Mouse (Mus musculus): ENCODE results near the gene Mmrn1.
A peak's percentile ranks its signal among the peaks of the same experiment; 100 is the strongest.
"Not testable (repeated sequence)": the region's sequence is repeated elsewhere in the genome, so short reads cannot be mapped to it uniquely, and the experiment has no call there.

Mmrn1 gene

DNA sequence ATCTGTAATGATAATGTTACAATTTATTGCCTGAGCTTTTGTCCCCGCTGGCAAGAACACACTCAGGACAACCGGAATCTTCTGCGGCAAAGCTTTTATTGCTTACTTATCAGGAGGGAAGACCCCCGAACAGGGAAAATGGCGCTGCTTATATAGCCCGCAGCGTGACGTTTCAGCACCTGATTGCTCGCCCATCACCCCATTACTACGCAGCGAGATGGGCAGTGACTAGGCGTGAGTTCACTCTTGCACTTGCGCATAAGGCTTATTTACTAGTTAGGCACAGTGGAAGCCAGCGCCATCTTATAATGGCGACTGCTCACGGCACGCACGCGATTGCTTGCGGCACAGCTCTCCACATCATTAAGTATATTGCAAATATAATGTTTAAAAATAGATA is at the start of gene Mmrn1:
Gene Mmrn1 (plus strand): TSS at position 301 of the 400 bp plus-strand sequence.
- DNase-seq, result not testable (repeated sequence)

DNA sequence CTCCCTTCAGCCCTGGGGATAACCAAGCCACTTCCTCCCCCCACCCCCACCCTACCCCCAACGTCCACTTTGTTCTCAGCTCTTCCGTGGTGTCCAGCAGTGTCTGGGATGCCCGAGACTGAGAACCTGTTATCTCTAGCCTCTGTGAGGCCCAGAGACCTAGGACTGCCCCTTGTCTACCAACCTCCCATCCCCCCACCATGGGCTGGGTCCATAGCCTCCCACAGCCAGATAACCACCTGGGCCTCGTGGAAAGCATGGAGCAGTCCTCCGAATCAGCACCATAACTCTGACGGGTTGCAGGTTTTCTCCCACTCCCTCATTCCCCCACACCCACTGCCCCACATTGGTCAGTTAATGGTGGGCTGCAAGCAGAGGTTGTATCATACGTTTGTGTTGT is 44.4 kb upstream of the Mmrn1 start:
- no peak for DNase-seq

DNA sequence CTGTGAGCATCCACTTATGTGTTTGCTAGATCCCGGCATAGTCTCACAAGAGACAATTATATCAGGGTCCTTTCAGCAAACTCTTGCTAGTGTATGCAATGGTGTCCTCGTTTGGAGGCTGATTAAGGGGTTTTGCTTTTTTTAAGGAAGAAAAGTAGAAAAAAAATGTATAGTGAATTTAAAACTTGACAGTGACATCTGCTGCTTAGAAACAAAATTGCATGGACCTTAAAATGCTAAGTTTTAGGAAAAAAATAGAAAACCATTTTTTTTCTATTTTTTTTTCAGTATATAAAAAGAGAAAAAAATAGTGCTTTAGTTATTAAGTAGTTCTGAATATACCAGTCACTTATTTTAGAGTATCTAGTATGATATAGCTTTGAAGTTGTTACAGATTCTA is 43.2 kb upstream of the Mmrn1 start:
- DNase-seq, result no peak

DNA sequence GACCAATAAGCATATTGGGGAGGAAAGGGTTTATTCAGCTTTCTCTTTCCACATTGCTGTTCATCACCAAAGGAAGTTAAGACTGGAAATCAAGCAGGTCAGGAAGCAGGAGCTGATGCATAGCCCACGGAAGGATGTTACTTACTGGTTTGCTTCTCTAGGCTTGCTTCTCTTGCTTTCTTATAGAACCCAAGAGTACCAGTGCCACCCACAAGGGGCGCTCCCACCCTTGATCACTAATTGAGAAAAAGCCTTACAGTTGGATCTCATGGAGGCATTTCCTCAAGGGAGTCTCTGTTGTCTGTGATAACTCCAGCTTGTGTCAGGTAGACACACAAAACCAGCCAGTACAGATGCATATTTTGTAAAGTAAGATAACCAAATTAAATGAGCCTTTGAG is 17.5 kb upstream of the Mmrn1 start:
- DNase-seq, result no peak

DNA sequence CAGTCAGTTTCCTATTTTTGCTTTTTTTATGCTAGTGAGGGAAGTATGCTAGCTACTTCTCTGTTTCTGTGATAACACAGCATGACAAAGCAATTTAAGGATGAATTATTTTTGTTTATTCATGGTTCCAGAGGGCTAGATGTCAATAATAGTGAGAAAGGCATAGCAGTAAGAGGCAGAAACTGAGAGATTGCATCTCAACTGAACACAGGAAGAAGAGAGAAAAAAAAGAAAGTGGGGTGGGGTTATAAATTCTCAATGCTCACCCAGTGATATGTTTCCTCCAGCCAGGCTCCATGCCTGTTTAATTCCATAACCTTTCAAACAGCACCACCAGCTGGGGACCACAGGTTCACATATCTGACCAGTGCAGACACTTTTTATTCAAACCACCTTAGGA is 6.6 kb downstream of the Mmrn1 start:
- DNase-seq, result no peak

DNA sequence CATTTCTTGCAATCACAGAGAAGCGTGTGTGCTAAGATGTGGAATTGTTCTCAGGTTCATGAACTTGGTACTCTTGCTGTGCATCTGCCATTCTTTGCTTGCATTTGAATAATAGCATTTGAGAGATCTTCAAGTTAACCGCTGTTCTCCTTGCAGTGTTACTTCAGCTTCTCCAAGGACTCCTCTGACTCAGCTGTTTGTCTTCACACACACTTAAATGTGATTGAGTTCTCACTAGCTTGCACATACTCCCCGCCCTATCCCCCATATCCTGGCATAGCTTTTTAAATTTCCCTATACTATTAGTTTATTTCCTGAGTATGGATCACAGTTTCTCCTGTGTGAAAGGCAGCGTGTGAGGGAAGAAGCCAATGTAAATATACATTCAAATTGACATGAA is 10.1 kb downstream of the Mmrn1 start:
- DNase-seq, result no peak

DNA sequence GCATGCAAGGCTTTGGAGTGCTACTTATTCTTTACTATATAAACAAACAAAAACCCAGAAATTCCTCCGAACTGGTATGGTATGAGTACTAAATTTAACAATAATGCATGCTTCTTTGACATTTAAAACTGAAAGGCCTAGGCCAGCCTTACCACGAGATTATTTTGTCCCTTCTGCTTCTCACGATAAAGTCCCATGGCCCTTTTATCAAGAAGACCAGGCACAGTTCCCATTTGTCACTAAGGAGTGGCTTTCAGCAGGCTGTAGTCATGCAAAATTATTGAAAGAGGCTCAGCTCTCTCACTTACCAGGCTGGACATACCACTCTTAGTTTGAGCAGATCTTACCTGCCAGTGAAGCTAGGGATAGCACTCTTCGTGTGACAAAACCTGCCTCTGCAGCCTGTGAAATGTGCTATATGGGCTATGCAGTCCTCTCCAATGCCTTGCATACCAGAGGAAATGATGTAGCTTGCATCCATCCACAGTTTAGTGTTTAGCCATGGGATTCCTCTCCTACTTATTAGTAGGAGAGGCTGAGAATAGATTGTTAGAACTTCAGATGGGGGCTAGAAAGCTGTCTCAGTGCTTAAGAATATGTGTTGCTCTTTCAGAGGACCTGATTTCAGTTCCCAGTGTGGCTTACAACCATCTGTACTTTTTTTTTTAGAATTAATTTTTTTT is 10.8 kb downstream of the Mmrn1 start:
- DNase-seq, result no peak

DNA sequence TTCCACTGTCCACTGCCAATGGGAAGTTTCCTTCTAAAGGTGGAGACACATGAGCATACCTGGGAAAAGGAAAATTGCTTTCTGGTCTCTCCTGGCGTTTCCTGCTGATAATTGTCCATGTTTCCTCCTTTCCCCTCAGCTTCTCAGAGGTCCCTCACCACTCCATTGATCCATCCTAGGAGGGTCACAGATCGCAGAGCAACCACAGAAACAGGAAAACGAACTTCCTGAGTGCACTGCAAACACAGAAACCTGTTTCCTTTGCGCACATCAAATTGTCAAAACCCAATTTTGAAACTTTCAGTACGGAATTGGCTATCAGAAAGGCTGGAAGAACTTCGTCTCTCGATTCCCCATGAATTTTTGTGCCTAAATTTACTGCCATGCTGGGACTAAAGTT is 19.4 kb downstream of the Mmrn1 start:
- peak; percentile 74 for DNase-seq

DNA sequence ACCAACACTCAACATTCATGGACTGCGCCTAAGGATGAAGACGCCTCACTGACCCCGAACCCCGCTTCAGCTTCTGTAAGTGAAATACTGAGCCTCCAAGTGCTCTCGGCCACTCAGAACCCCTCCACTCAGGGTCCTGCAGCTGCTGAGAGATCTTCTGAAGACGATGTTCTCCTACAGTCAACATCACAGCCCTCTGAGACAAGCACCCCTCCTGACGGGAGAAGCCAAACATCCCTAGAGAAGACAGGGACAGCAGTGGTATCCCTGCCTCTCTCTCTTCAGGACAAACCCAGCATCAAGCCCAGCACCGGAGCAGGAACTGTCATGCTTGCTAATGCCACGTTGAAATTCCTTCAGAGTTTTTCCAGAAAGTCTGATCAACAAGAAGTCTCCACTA is 19.8 kb downstream of the Mmrn1 start:
- peak; percentile 87 for DNase-seq

DNA sequence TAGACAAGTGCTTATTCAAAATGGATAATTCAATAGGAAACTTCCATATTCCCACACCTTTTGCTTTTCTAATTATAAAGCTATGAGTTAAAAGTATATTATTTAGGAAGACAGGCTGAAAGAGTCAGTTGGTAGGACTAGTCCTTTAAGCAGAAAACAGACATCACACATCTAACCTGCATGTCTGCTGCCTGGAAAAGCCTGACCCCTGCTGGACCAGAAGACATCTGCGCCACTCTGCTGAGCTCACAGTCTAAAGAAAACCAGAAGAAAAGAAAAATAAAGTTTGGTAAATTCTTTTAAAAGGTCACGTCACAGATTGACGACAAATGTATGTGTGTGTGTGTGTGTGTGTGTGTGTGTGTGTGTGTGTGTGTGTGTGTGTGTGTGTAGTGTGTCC is 25.6 kb downstream of the Mmrn1 start:
- DNase-seq, result peak; percentile 71

DNA sequence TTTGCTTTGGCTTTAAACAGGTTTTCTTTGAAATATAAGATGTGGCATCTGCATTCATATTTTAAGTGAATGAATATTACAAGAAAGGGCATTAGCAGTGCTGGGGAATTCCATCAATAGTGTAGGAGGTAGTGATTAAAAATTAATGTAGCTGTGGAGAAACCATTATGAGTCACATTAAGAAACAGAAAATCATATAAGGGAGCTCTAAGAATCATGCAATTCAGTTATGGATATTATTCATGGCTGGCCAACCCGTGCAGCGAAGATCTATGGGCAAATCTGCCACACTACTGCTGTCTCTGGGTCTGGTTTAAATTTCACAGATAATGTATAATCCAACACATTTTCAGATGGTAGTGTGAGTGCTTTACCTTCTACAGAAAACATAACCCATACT is 36.5 kb downstream of the Mmrn1 start:
- DNase-seq, result no peak

DNA sequence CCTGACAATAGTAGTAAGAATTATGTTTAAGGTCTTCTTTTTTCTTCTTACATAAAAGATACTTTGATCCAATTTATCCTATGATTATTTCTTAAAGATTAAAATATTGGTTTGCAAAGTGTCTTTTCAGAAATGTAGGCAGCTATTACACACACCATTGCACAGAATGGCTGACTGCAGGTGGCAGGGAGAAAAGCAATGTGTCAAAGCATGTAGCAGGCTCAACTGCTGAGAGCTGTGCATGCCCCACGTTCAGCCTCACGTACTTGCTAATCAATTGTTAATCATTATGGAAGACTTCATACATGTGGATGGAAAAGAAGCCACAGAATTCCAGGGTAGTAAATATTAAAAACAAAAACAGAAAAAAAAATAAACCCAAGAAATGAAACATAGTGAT is 37.1 kb downstream of the Mmrn1 start:
- no peak for DNase-seq

DNA sequence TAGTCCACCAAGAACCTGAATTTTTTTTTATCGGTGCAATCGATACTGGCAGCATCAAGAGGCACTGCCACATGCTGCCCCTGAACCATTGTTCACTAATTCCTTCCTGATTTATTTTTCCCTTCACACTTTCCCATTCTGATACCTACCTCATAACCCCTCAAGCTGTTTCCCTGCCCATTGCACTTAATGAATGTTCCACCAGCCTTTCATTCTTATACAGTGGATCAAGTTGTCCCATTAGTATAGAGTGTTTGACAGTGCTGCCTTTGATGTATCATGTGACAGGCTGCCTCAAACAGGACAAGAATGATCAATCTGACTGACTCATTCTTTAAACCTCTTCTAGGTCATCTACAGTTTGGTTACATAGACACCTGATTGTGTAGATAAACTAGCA is 37.9 kb downstream of the Mmrn1 start:
- no peak for DNase-seq

DNA sequence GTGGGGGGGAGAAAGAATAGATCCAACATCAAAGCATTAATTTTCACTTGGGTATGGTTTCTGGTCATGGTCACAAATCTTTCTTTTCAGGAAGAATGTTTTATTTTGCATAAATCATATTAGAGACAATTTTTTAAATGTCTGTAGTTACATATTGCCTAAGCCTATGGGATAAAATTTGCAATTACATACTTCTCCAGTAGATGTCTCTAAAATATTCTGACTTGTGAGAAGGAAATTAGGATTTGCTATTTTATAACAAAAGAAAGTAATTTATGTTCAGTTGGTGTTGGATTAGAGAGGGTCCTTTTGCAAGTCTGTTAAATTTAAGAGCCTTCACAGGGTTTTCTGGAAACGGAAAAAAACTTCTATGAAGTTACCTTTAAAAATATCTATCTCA is 39.0 kb downstream of the Mmrn1 start:
- DNase-seq, result no peak

DNA sequence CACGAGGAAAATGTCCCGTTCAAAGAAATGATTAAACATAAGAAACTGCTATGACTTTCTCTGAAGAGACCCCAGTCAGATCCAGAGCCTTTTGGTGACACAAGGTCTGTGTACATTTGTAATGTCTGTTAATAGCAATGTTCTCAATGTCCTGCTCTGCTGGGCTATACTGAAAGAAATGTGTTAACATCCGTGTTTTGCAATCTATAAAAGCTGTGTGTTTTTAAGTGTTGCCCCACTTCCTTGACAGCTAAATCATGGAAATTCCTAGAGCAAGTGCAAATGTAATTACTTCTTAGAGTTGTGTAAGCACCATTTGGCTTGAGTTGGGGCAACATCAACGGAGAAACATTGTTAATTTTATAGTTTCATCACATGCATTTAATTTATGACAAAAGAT is 42.2 kb downstream of the Mmrn1 start:
- DNase-seq, result no peak

DNA sequence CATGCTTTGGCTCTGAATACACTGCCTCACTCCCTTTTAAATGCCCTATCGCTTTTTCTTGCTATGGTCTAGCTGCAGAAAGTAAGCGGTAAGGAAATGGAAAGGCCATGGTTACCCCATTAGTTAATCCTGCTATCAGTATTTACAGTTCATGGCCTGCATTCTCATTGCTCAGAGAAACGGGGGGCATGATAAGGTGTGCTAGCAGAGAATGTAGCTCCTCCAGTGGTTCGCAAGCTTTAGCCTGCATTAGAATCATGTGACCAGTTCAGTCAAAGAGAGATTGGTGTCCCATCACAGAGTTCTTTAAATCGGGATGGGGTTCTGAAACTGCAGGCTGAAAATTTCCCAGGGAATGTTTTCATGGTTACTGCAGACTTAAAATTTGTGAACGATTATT is 44.6 kb downstream of the Mmrn1 start:
- no peak for DNase-seq

DNA sequence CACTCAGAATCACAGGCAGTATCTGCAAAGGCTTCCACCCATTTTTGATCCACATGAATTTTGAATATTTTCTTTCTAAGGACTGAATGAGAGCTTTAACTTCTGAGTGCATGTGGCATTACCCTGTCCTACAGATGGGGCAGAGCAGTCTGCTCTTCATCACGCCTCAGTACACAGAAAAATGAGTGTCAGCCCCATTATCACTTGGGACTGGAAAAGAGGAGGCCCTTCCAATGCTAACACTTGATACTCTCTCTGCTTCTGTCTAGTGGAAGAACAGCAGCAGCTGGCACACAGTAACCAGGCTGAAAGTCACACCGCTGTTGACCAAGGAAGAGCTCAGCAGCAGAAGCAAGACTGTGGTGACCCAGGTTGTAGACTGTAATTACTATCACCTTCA is 46.0 kb downstream of the Mmrn1 start:
- no peak for DNase-seq

DNA sequence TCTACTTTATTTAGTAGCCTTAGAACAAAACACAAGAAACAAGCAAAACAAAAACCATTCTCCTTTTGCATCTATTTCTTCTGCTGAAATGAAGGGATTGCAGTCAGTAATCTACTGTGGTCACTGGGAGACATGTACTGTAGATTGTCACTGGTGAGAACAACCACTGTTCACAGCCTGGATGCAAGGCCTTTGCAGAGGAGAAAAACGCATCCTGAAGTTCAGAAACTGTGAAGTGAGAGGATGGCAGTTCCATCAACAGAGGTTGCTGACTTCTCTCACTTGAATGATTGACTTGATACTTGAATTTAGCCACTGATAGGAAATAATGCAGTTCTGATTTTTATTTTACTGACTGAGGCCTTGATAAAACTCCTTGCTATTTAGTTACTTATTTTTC is 53.8 kb downstream of the Mmrn1 start:
- no peak for DNase-seq

DNA sequence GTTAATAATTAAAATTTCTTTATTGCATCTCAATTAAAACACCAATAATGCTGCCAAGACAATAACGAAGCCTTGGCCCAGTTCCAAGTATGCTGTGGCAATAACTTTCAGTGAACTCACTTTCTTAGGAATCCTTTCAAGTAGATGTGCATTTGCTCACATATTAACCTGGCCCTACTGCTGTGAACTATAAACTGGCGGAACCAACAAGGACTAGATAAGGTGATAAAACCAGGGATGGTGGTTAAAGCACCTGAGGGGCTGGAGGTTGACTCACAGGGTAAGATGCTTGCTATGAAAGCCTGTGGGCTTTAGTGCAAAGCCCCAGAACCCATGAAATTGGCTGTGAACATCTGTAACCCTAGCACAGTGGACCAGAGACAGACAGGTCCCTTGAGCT is 54.3 kb downstream of the Mmrn1 start:
- DNase-seq, result no peak

DNA sequence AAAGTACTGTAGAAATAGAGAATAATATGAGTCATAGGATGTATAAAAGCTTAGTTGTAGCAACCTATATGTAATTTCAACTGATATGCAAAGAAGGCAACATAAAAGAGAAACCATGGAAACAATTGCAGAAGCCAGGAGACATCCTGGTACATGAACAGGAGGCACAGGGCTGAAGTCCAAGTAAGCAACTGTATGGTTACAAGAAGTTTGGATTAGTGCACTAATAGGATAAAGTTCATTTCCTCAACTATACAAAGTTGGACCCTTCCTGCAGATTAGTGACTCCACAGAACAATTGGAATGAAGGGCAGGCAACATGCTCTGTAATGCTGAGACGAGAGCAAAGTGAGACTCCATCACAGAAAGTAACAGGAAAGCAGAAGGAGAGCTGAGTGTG is 59.6 kb downstream of the Mmrn1 start:
- no peak for DNase-seq

DNA sequence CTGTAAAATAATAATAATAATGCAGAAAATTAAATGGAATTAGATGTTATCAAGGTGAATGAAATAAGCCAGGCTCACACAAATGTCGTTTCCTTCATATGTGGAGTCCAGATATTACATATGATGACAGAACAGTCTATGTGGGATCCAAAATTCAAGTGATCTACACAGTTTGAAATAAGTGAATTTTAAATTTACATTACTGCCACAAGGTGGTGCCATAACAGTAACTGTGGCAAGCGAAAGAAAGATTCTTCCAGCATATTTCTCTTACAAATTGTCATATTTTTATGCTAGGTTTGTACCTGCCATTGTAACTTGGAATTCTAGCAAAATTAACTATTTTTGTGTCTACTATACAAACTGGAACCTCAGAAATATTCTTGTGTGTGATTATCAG is 61.1 kb downstream of the Mmrn1 start:
- no peak for DNase-seq

DNA sequence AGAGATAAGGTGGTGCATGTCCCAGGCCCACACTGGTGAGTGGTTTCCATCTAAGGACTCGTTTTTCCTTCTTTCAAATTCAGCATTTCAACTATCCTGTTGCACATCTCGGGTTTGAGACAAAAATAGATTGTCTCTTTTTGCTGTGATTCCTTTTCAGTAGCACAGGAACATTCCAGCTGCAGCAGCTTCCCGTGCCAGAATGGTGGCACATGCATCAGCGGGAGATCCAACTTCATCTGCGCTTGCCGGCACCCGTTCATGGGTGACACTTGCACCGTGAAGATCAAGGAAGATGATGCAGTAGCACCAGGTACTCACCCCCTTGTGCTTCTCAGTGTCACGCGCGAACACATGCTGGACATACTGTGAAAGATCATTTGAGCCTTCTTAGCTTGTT is 62.1 kb downstream of the Mmrn1 start:
- no peak for DNase-seq

DNA sequence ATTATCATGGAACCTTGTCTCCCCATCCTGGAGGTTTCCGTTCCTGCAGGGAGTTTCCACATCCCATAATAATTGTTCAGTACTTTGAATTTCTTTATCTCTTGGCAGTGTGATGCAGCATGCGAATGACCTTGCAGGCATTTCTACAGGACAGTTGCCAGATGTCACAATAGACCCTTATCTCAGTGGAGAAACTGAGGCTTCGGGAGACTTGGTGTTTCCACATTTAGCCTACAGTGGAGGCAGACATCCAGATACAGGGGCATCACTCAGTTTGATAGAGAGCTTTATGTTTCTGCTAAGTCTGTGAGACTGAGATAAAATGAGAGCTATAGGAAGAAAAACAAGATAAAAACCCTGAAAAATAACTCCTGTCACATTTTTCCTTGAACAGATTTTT is 63.0 kb downstream of the Mmrn1 start:
- DNase-seq, result no peak

DNA sequence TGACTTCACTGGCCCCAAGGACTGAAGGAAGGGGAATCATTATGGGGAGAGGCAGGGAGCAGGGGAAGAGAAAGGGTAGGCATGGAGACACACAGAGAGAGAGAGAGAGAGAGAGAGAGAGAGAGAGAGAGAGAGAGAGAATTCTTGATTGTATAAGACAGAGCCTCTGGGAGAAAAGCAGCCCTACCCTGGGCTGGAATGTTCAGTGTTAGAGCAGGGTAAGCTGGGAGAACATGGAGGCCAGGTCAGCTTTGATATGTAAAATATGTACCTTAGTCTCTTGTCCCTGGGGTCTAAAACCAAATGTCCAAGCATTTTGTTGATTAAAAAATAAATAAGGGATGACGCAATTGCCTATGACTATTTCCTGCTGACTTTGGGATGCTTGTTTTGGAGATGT is 67.6 kb downstream of the Mmrn1 start:
- DNase-seq, result peak; percentile 9

DNA sequence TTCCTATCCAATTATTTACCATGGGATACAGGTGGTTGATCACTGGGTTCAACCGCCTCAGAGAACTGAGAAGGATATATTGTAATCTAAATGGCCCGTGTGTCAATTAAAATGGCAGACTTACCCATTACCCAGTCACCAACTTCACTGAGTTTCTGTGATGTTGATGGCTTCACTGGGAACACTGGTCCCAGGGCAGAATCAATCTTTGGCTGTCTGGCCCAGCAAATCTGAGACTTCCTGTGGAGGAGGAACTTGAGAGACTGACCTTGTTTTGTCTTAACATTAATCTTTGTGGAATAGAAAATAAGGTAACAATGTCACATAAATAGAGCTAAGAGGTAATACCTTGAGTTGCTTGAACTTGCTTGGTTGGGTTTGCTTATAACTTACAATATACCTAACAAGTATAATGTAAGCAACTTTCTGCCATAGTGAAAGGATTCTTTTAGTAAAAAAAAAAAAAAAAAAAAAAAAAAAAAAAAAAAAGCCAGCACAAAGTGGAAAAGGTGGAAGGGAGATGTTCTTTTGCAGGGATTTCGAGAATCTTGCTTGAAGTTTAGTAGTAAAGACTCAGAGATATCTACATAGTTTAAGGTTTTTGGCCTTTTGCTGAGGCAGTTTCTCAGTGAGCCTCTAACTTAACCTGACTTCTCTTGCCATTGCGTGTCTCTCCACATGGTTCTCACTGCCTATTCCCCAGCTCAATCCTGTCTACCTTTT is 68.8 kb downstream of the Mmrn1 start:
- peak; percentile 25 for DNase-seq

All from heart, adult 11 months (tissue).